Mouse (Mus musculus): Measurements from ENCODE around the gene Spocd1.
A peak's percentile ranks its signal among the peaks of the same experiment; 100 is the strongest.

The Spocd1 gene

GRCm38 (mm10) chr4:129918464-129918863 is 10.6 kb upstream of the Spocd1 start:
- no peak for DNase-seq (ENCODE audit: low read depth, low spot score)

- no peak for DNase-seq (ENCODE audit: low read depth, low spot score)
Measured at GRCm38 (mm10) chr4:129918901-129919300, 10.1 kb upstream of the Spocd1 start.

GRCm38 (mm10) chr4:129920542-129921313 is 8.3 kb upstream of the Spocd1 start:
- no peak for DNase-seq (ENCODE audit: low read depth, low spot score)

- DNase-seq (ENCODE audit: low read depth, low spot score) = no peak
Measured at GRCm38 (mm10) chr4:129921314-129921587, 7.8 kb upstream of the Spocd1 start.

GRCm38 (mm10) chr4:129924143-129924542 is 4.9 kb upstream of the Spocd1 start:
- no peak for DNase-seq (ENCODE audit: low read depth, low spot score)

- DNase-seq (ENCODE audit: low read depth, low spot score) = no peak
Measured at GRCm38 (mm10) chr4:129924694-129925093, 4.4 kb upstream of the Spocd1 start.

GRCm38 (mm10) chr4:129926544-129926943 is 2.5 kb upstream of the Spocd1 start:
- peak; percentile 67 for DNase-seq (ENCODE audit: low read depth, low spot score)

GRCm38 (mm10) chr4:129927091-129927490 is 2.0 kb upstream of the Spocd1 start:
- no peak for DNase-seq (ENCODE audit: low read depth, low spot score)

- DNase-seq (ENCODE audit: low read depth, low spot score) = peak; percentile 56
Measured at GRCm38 (mm10) chr4:129928124-129928751, 811 bp upstream of the Spocd1 start.

GRCm38 (mm10) chr4:129933696-129934095 is 4.6 kb downstream of the Spocd1 start:
- DNase-seq (ENCODE audit: low read depth, low spot score) = no peak

- no peak for DNase-seq (ENCODE audit: low read depth, low spot score)
Measured at GRCm38 (mm10) chr4:129934177-129934855, 5.3 kb downstream of the Spocd1 start.

- DNase-seq (ENCODE audit: low read depth, low spot score) = peak; percentile 64
Measured at GRCm38 (mm10) chr4:129951359-129951821, 22.3 kb downstream of the Spocd1 start.

- no peak for DNase-seq (ENCODE audit: low read depth, low spot score)
Measured at GRCm38 (mm10) chr4:129952241-129952810, 23.3 kb downstream of the Spocd1 start.

- no peak for DNase-seq (ENCODE audit: low read depth, low spot score)
Measured at GRCm38 (mm10) chr4:129954527-129954926, 25.5 kb downstream of the Spocd1 start.

GRCm38 (mm10) chr4:129960180-129960944 is 31.3 kb downstream of the Spocd1 start:
- peak; percentile 22 for DNase-seq (ENCODE audit: low read depth, low spot score)

- DNase-seq (ENCODE audit: low read depth, low spot score) = no peak
Measured at GRCm38 (mm10) chr4:129965294-129965693, 36.2 kb downstream of the Spocd1 start.

- no peak for DNase-seq (ENCODE audit: low read depth, low spot score)
Measured at GRCm38 (mm10) chr4:129966201-129966600, 37.2 kb downstream of the Spocd1 start.

GRCm38 (mm10) chr4:129967024-129968014 is 38.3 kb downstream of the Spocd1 start:
- DNase-seq (ENCODE audit: low read depth, low spot score) = no peak

- no peak for DNase-seq (ENCODE audit: low read depth, low spot score)
Measured at GRCm38 (mm10) chr4:129970168-129970567, 41.1 kb downstream of the Spocd1 start.

- DNase-seq (ENCODE audit: low read depth, low spot score) = no peak
Measured at GRCm38 (mm10) chr4:129970861-129971260, 41.8 kb downstream of the Spocd1 start.
